13 mouse cellular contexts compared by ENCODE assay signal in genomic region chr2:26551446-26551845, GRCm38 (mm10). TPM values are rescaled to one million over a fixed set of nuclear protein-coding genes. Genes with fewer than 3 reads are reported as not detected.
DNase-seq lines count a peak whose midpoint lies in the region; ATAC-seq lines count a peak whose summit lies in the region.
"Had no signal": no experiment of that assay in that cellular context is flagged by ENCODE, and none has a peak within 500 bp of the region (broad histone marks: within the 10 kb centered on the region; RNA-seq: fewer than 3 reads in every experiment).

No protein-coding gene starts in this region.

- H3K4me1 ChIP-seq in lung, embryonic 15.5 days, result peaks cover 43% of the 10 kb centered on the region
- peaks cover 47% of the 10 kb centered on the region for H3K4me1 ChIP-seq in embryonic facial prominence, embryonic 13.5 days
- H3K4me1 ChIP-seq in megakaryocyte, embryonic 14.5 days, result peaks cover 81% of the 10 kb centered on the region

- no peak overlapping the region for H3K4me3 ChIP-seq in lung, embryonic 15.5 days
- no peak overlapping the region for H3K4me3 ChIP-seq in embryonic facial prominence, embryonic 13.5 days
- peak overlapping the region; percentile 51 for H3K4me3 ChIP-seq in megakaryocyte, embryonic 14.5 days (replicated peaks)

- WGBS in lung, embryonic 15.5 days, result 61% methylated on average over 8 of the region's 8 CpGs
- WGBS in embryonic facial prominence, embryonic 13.5 days, result 53% methylated on average over 8 of the region's 8 CpGs

- no peak overlapping the region for H3K9ac ChIP-seq in lung, embryonic 15.5 days
- no peak overlapping the region for H3K9ac ChIP-seq in embryonic facial prominence, embryonic 13.5 days

- H3K27me3 ChIP-seq in lung, embryonic 15.5 days, result no peaks in the 10 kb centered on the region
- H3K27me3 ChIP-seq in embryonic facial prominence, embryonic 13.5 days, result no peaks in the 10 kb centered on the region
- peaks cover 83% of the 10 kb centered on the region for H3K27me3 ChIP-seq in megakaryocyte, embryonic 14.5 days (replicated peaks)

- DNase-seq in lung, postnatal 25 days (ENCODE audit: low spot score), result no peak
- DNase-seq in thymus, postnatal 25 days, result peak; percentile 79
- no peak for DNase-seq in embryo, embryonic 11 days
- DNase-seq: cerebellum, adult 9-11 months; spleen, adult 18-20 months had no signal

- H3K9me3 ChIP-seq in lung, embryonic 15.5 days, result no peaks in the 10 kb centered on the region
- H3K9me3 ChIP-seq in embryonic facial prominence, embryonic 13.5 days, result no peaks in the 10 kb centered on the region
- no peaks in the 10 kb centered on the region for H3K9me3 ChIP-seq in megakaryocyte, embryonic 14.5 days

- H3K27ac ChIP-seq in lung, embryonic 15.5 days, result 0 out of 2 replicates have a peak overlapping the region, but pooled peaks have one; percentile 11
- H3K27ac ChIP-seq in embryonic facial prominence, embryonic 13.5 days, result peak overlapping the region; percentile 73
- H3K27ac ChIP-seq: kidney, postnatal 0 days; macrophage had no signal

- no peaks in the 10 kb centered on the region for H3K36me3 ChIP-seq in lung, embryonic 15.5 days
- H3K36me3 ChIP-seq in embryonic facial prominence, embryonic 13.5 days, result no peaks in the 10 kb centered on the region
- no peaks in the 10 kb centered on the region for H3K36me3 ChIP-seq in megakaryocyte, embryonic 14.5 days (replicated peaks; ENCODE audit: low read length)

- no peak overlapping the region for H3K4me2 ChIP-seq in lung, embryonic 15.5 days
- no peak overlapping the region for H3K4me2 ChIP-seq in embryonic facial prominence, embryonic 13.5 days
- H3K4me2 ChIP-seq: liver, embryonic 11.5 days had no signal

- no peak for ATAC-seq in lung, embryonic 15.5 days (ENCODE audit: borderline replicate concordance, extremely low read depth, low FRiP score, low TSS enrichment)
- ATAC-seq in embryonic facial prominence, embryonic 13.5 days (ENCODE audit: insufficient number of reproducible peaks, insufficient read depth, low FRiP score, low TSS enrichment, low read depth), result no peak
- no peak for ATAC-seq in frontal cortex, adult (ENCODE audit: low TSS enrichment)

RNA-seq across cellular contexts. Expression of gene Egfl7, which starts 28.4 kb away (rescaled TPM):
- polyA plus RNA-seq in lung, embryonic 15.5 days (2015; fragmentation: Nextera tagmentation; extraction: Ambion mirVana), result 339 and 341 TPM in 2 replicates
- 88.5 and 92.7 TPM in 2 replicates for polyA plus RNA-seq in embryonic facial prominence, embryonic 13.5 days (2015; fragmentation: Nextera tagmentation; extraction: Ambion mirVana)
- polyA plus RNA-seq in megakaryocyte, embryonic 14.5 days (2012; ENCODE audit: insufficient read depth, low replicate concordance), result 19.7 and 90.5 TPM in 2 replicates

RNA-seq across cellular contexts. Expression of gene Notch1, which starts 35.0 kb away (rescaled TPM):
- 22.1 and 23.9 TPM in 2 replicates for polyA plus RNA-seq in lung, embryonic 15.5 days (2015; fragmentation: Nextera tagmentation; extraction: Ambion mirVana)
- polyA plus RNA-seq in embryonic facial prominence, embryonic 13.5 days (2015; fragmentation: Nextera tagmentation; extraction: Ambion mirVana), result 17.3 and 17.8 TPM in 2 replicates
- polyA plus RNA-seq in megakaryocyte, embryonic 14.5 days (2012; ENCODE audit: insufficient read depth, low replicate concordance), result 1.2 and 4.2 TPM in 2 replicates

RNA-seq across cellular contexts. Expression of gene Gm20532, which starts 35.0 kb away (rescaled TPM):
- polyA plus RNA-seq in lung, embryonic 15.5 days (2015; fragmentation: Nextera tagmentation; extraction: Ambion mirVana), result not detected in 2 replicates
- polyA plus RNA-seq in embryonic facial prominence, embryonic 13.5 days (2015; fragmentation: Nextera tagmentation; extraction: Ambion mirVana), result not detected in 2 replicates
- polyA plus RNA-seq in megakaryocyte, embryonic 14.5 days (2012; ENCODE audit: insufficient read depth, low replicate concordance), result not detected in 2 replicates
- polyA plus RNA-seq: brain, embryonic 14.5 days; kidney, postnatal 0 days; liver, embryonic 11.5 days had no signal

RNA-seq across cellular contexts. Expression of gene Agpat2, which starts 52.8 kb away (rescaled TPM):
- 39.1 and 41.1 TPM in 2 replicates for polyA plus RNA-seq in lung, embryonic 15.5 days (2015; fragmentation: Nextera tagmentation; extraction: Ambion mirVana)
- 23.4 and 25.2 TPM in 2 replicates for polyA plus RNA-seq in embryonic facial prominence, embryonic 13.5 days (2015; fragmentation: Nextera tagmentation; extraction: Ambion mirVana)
- 34.1 and 41.8 TPM in 2 replicates for polyA plus RNA-seq in megakaryocyte, embryonic 14.5 days (2012; ENCODE audit: insufficient read depth, low replicate concordance)
